Mouse (Mus musculus) cerebellum, adult 9-11 months (tissue): ENCODE results near the gene Tmc3.

Experiments used
- DNase-seq: peaks from one replicate; pipeline ENCODE4 v3.0.0; 2022

Tmc3 gene

GRCm38 (mm10) chr7:83584639-83585471, at the start of gene Tmc3:
Gene Tmc3, plus strand, starts transcription at chr7:83584927.
- peak; percentile 81 for DNase-seq

GRCm38 (mm10) chr7:83541536-83542169, 43.1 kb upstream of the Tmc3 start:
- no peak for DNase-seq

GRCm38 (mm10) chr7:83548686-83549352, 35.9 kb upstream of the Tmc3 start:
- no peak for DNase-seq

GRCm38 (mm10) chr7:83549353-83549774, 35.4 kb upstream of the Tmc3 start:
- DNase-seq = no peak

- DNase-seq = no peak
These were observed 34.7 kb upstream of the Tmc3 start for GRCm38 (mm10) chr7:83549951-83550407.

- DNase-seq = no peak
These were observed 30.2 kb upstream of the Tmc3 start for GRCm38 (mm10) chr7:83554477-83554876.

- no peak for DNase-seq
These were observed 28.2 kb upstream of the Tmc3 start for GRCm38 (mm10) chr7:83556488-83556887.

- DNase-seq = no peak
These were observed 25.9 kb upstream of the Tmc3 start for GRCm38 (mm10) chr7:83558741-83559280.

- DNase-seq = no peak
These were observed 25.2 kb upstream of the Tmc3 start for GRCm38 (mm10) chr7:83559495-83559894.

GRCm38 (mm10) chr7:83561849-83562248, 22.9 kb upstream of the Tmc3 start:
- DNase-seq = no peak

- DNase-seq = no peak
These were observed 20.0 kb upstream of the Tmc3 start for GRCm38 (mm10) chr7:83564635-83565291.

GRCm38 (mm10) chr7:83565976-83566375, 18.8 kb upstream of the Tmc3 start:
- DNase-seq = no peak

- peak; percentile 70 for DNase-seq
These were observed 16.8 kb upstream of the Tmc3 start for GRCm38 (mm10) chr7:83567841-83568500.

- peak; percentile 82 for DNase-seq
These were observed 15.9 kb upstream of the Tmc3 start for GRCm38 (mm10) chr7:83568815-83569214.

GRCm38 (mm10) chr7:83569436-83569835, 15.3 kb upstream of the Tmc3 start:
- no peak for DNase-seq

- no peak for DNase-seq
These were observed 13.7 kb upstream of the Tmc3 start for GRCm38 (mm10) chr7:83571077-83571476.

GRCm38 (mm10) chr7:83571901-83572300, 12.8 kb upstream of the Tmc3 start:
- DNase-seq = no peak

GRCm38 (mm10) chr7:83572451-83572850, 12.3 kb upstream of the Tmc3 start:
- no peak for DNase-seq

- DNase-seq = no peak
These were observed 3.8 kb upstream of the Tmc3 start for GRCm38 (mm10) chr7:83580946-83581345.

- no peak for DNase-seq
These were observed 9.3 kb downstream of the Tmc3 start for GRCm38 (mm10) chr7:83594056-83594455.

GRCm38 (mm10) chr7:83597063-83597462, 12.3 kb downstream of the Tmc3 start:
- DNase-seq = no peak
